Mouse (Mus musculus): Measurements from ENCODE around the gene Fbn1. TPM values are rescaled to one million over a fixed set of nuclear protein-coding genes. Genes with fewer than 3 reads are reported as not detected.

Gene Fbn1
- polyA plus RNA-seq, 1 experiment = 30.6 TPM

DNA sequence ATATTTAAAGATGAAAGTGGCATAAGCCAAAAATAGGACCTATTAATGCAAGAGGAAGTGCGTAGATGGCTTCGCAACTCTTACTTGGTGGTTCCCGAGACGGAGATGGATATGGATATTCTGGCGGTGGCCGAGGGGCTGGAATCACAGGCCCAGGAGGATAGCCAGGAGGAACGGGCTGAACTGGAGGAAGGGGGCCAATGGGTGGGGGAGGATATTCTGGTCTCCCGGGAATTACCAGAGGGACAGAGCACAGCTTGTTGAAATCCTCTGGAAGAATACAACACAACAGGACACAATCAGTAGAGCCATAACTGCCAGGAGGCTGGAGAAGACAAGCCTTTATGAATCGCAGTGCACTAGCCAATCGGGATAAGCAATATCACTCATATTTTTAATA lies 118.0 kb downstream of the Fbn1 start:
- DNase-seq = no peak
- 91% methylated on average over 10 of the region's 10 CpGs for WGBS
- TF ChIP-seq CTCF (IDR thresholded peaks at IDR 0.05; ENCODE audit: insufficient read depth, low read length) (no peak), POLR2A (IDR thresholded peaks at IDR 0.05; ENCODE audit: borderline replicate concordance, extremely low read depth, low read depth, low read length) (no peak)
- Histone ChIP-seq H3K4me3 (replicated peaks; ENCODE audit: extremely low read depth, low read depth, low read length) (no peak overlapping the region), H3K4me1 (ENCODE audit: control insufficient read depth, insufficient read depth, low read length) (no peaks in the 10 kb centered on the region)

DNA sequence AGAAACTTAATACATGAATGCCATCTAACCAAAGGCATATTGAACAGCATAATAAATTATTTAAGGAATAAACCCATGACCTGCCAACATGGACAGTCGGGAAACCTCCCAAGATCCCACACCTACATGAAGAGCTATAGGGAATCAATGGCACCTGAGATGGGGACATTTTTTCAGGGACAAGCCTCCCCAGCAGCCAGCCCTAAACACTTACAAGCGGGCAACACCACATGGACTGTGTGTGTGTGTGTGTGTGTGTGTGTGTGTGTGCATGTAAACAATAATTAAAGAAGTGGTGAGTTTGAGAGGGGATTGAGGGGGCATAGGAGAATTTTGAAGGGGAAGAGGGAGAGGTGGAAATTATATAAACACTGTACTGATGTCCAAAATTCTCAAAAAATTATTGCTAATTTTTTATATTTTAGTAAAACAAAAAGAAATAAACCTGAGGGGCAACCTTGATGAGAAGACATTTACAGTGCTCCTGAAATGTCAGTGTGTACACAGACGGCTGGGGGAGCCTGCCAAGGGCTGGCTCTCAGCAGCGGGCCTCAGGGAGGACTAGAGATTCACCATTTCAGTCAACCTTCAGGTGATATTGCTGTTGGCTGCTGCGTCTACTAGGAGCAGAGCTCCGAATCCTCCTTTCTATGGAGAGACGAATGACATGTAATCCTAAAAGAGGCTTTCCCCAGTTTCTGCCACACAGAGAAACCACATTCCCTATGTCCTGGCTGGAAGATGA lies 121.4 kb downstream of the Fbn1 start:
- no peak for TF ChIP-seq CTCF (IDR thresholded peaks at IDR 0.05; ENCODE audit: insufficient read depth, low read length)
- no peak for TF ChIP-seq POLR2A (IDR thresholded peaks at IDR 0.05; ENCODE audit: borderline replicate concordance, extremely low read depth, low read depth, low read length)
- Histone ChIP-seq H3K4me1 (ENCODE audit: control insufficient read depth, insufficient read depth, low read length) (no peaks in the 10 kb centered on the region; the same call in 1 of the 2 replicates), H3K4me3 (replicated peaks; ENCODE audit: extremely low read depth, low read depth, low read length) (no peak overlapping the region)
- WGBS = 87% methylated on average over 7 of the region's 7 CpGs
- DNase-seq = no peak

GRCm38 (mm10) chr2:125384941-125385340 lies 122.9 kb downstream of the Fbn1 start:
- H3K4me1 ChIP-seq (ENCODE audit: control insufficient read depth, insufficient read depth, low read length) = no peaks in the 10 kb centered on the region; the same call in 1 of the 2 replicates
- no peak overlapping the region for H3K4me3 ChIP-seq (replicated peaks; ENCODE audit: extremely low read depth, low read depth, low read length)
- 76% methylated on average over 4 of the region's 4 CpGs for WGBS
- TF ChIP-seq CTCF (IDR thresholded peaks at IDR 0.05; ENCODE audit: insufficient read depth, low read length) (no peak), POLR2A (IDR thresholded peaks at IDR 0.05; ENCODE audit: borderline replicate concordance, extremely low read depth, low read depth, low read length) (no peak)
- DNase-seq = no peak

GRCm38 (mm10) chr2:125384415-125384814 lies 123.4 kb downstream of the Fbn1 start:
- no peak for DNase-seq
- Histone ChIP-seq H3K4me1 (ENCODE audit: control insufficient read depth, insufficient read depth, low read length) (no peaks in the 10 kb centered on the region; the same call in 1 of the 2 replicates), H3K4me3 (replicated peaks; ENCODE audit: extremely low read depth, low read depth, low read length) (no peak overlapping the region)
- 87% methylated on average over 6 of the region's 6 CpGs for WGBS
- no peak for TF ChIP-seq POLR2A (IDR thresholded peaks at IDR 0.05; ENCODE audit: borderline replicate concordance, extremely low read depth, low read depth, low read length)
- no peak for TF ChIP-seq CTCF (IDR thresholded peaks at IDR 0.05; ENCODE audit: insufficient read depth, low read length)

GRCm38 (mm10) chr2:125383273-125383641 lies 124.5 kb downstream of the Fbn1 start:
- H3K4me3 ChIP-seq (replicated peaks; ENCODE audit: extremely low read depth, low read depth, low read length) = no peak overlapping the region
- WGBS = 76% methylated on average over 7 of the region's 7 CpGs
- no peaks in the 10 kb centered on the region; the same call in 1 of the 2 replicates for H3K4me1 ChIP-seq (ENCODE audit: control insufficient read depth, insufficient read depth, low read length)
- no peak for TF ChIP-seq POLR2A (IDR thresholded peaks at IDR 0.05; ENCODE audit: borderline replicate concordance, extremely low read depth, low read depth, low read length)
- TF ChIP-seq CTCF (IDR thresholded peaks at IDR 0.05; ENCODE audit: insufficient read depth, low read length) = no peak
- no peak for DNase-seq

DNA sequence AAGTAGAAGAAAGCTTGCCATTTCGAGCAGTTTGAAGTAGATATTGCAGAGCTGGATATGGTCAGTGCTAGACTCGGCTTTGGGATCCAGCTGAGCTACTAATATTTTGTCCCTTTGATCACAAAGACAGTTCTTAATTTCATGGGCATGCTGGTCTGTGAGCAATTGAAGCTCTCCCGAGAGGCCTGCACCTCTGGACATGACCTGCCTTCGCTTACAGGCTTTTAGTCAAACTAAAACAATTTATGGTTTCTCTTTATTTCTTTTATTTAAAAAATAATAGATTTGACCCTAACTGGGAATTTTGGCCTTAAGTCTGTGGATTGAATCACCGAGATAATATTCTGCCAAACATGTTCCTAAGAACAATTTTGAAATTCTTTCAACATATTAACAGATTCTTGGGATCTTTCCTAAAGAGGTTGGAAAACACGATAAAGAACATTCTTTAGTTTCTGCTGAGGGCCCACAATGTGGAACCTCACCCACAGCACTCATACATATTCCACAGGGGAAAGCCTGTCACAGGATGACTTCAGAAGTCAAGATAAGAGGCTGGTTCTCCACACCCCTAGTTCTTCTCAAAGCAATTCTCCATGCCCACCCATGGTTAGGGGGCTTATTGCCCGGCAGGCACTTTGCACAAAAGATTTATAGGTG lies 125.0 kb downstream of the Fbn1 start:
- 66% methylated on average over 7 of the region's 7 CpGs for WGBS
- no peak overlapping the region for H3K4me3 ChIP-seq (replicated peaks; ENCODE audit: extremely low read depth, low read depth, low read length)

GRCm38 (mm10) chr2:125380086-125380485 lies 127.7 kb downstream of the Fbn1 start:
- WGBS = 37% methylated on average over 2 of the region's 2 CpGs
- no peak for DNase-seq
- TF ChIP-seq POLR2A (IDR thresholded peaks at IDR 0.05; ENCODE audit: borderline replicate concordance, extremely low read depth, low read depth, low read length) (no peak), CTCF (IDR thresholded peaks at IDR 0.05; ENCODE audit: insufficient read depth, low read length) (no peak)
- Histone ChIP-seq H3K4me1 (ENCODE audit: control insufficient read depth, insufficient read depth, low read length) (no peaks in the 10 kb centered on the region; the same call in 1 of the 2 replicates), H3K4me3 (replicated peaks; ENCODE audit: extremely low read depth, low read depth, low read length) (no peak overlapping the region)

More for the DNA sequence above, 125.0 kb downstream of the Fbn1 start:
- TF ChIP-seq CTCF (IDR thresholded peaks at IDR 0.05; ENCODE audit: insufficient read depth, low read length) (no peak), POLR2A (IDR thresholded peaks at IDR 0.05; ENCODE audit: borderline replicate concordance, extremely low read depth, low read depth, low read length) (no peak)
- no peaks in the 10 kb centered on the region; the same call in 1 of the 2 replicates for H3K4me1 ChIP-seq (ENCODE audit: control insufficient read depth, insufficient read depth, low read length)
- DNase-seq = no peak

DNA sequence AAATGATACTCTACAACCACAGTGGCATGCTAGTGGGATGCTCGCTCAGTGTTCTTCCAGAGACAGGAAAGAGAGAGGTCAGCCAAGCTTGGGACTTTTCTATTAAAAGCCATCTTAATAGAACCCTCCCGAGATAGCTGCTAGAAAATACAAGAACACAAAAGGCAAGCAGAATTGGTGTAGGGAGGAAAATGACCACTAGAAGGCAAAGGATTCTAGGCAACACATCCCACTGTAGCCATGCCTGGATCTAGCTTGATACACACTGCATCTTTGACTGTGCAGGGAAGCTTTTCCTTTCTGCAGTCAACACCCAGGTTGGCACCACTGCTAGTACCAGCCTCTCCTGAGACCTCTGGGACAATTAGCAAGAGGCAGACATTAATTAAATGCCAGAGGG lies 128.6 kb downstream of the Fbn1 start:
- DNase-seq = no peak
- Histone ChIP-seq H3K4me3 (replicated peaks; ENCODE audit: extremely low read depth, low read depth, low read length) (no peak overlapping the region), H3K4me1 (ENCODE audit: control insufficient read depth, insufficient read depth, low read length) (no peaks in the 10 kb centered on the region; the same call in 1 of the 2 replicates)
- TF ChIP-seq POLR2A (IDR thresholded peaks at IDR 0.05; ENCODE audit: borderline replicate concordance, extremely low read depth, low read depth, low read length) = no peak
- TF ChIP-seq CTCF (IDR thresholded peaks at IDR 0.05; ENCODE audit: insufficient read depth, low read length) = no peak
- 72% methylated on average over 2 of the region's 2 CpGs for WGBS

DNA sequence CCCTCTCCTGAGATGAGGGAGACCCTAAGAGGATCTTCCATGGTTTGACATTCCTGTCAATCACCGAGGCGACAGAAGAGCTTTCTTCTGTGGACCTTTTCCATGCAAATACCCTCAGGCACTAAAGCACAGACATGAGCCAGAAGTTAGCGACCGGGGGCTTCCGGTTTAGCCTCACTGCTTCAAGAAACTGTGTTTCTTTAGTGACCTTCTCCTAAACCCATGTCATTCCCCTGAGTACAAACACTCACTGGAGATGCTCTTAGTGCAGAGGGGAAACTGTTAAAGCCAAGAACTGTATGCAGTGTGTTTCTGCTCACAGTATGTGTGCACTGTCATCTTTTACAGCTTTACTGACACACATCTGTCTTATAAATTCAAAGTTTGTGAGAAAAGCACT lies 131.9 kb downstream of the Fbn1 start:
- 90% methylated on average over 5 of the region's 5 CpGs for WGBS
- DNase-seq = no peak
- Histone ChIP-seq H3K4me1 (ENCODE audit: control insufficient read depth, insufficient read depth, low read length) (no peaks in the 10 kb centered on the region), H3K4me3 (replicated peaks; ENCODE audit: extremely low read depth, low read depth, low read length) (no peak overlapping the region)
- TF ChIP-seq CTCF (IDR thresholded peaks at IDR 0.05; ENCODE audit: insufficient read depth, low read length) = no peak
- TF ChIP-seq POLR2A (IDR thresholded peaks at IDR 0.05; ENCODE audit: borderline replicate concordance, extremely low read depth, low read depth, low read length) = no peak

DNA sequence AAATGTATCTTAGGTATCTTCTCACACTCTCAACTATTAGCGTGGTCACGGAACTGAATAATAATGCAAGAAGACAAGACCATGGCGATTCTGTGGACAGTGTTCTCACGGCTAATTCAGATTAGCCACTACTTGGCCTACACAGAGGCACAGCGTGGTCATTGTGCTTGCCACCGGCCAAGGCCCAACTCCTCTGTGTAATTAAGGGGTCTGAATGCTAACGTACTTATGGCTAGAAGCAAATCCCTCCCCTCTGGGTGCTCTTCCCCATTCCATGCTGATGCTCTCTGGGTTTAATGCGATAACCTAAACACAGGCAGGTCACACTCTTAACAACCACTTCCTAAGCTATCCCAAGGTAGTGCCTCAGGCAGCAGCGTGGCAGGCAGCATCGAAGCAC lies 132.5 kb downstream of the Fbn1 start:
- Histone ChIP-seq H3K4me1 (ENCODE audit: control insufficient read depth, insufficient read depth, low read length) (no peaks in the 10 kb centered on the region), H3K4me3 (replicated peaks; ENCODE audit: extremely low read depth, low read depth, low read length) (no peak overlapping the region)
- DNase-seq = no peak
- WGBS = 86% methylated on average over 10 of the region's 10 CpGs
- TF ChIP-seq CTCF (IDR thresholded peaks at IDR 0.05; ENCODE audit: insufficient read depth, low read length) = no peak
- TF ChIP-seq POLR2A (IDR thresholded peaks at IDR 0.05; ENCODE audit: borderline replicate concordance, extremely low read depth, low read depth, low read length) = no peak

Data from lung, adult 2 months (tissue).